Mouse (Mus musculus): ENCODE measurements around the gene Cds2.

- no peak for TF ChIP-seq CTCF (IDR thresholded peaks at IDR 0.05; ENCODE audit: extremely low read depth, insufficient read length, insufficient replicate concordance, low read depth, low read length)
- no peak for TF ChIP-seq POLR2A (IDR thresholded peaks at IDR 0.05; ENCODE audit: low read depth, low read length)
Measured at GRCm38 (mm10) chr2:132313568-132313967, 50.6 kb downstream of the Cds2 start.
